Mouse (Mus musculus): ENCODE results near the gene Srsf3.

- no peak for TF ChIP-seq CTCF (IDR thresholded peaks at IDR 0.05; ENCODE audit: low read depth)
- no peak for TF ChIP-seq EP300 (IDR thresholded peaks at IDR 0.05; ENCODE audit: low read depth)
Measured at GRCm38 (mm10) chr17:29083586-29083985, 51.2 kb downstream of the Srsf3 start.

All from liver, embryonic 14.5 days (tissue).